Mouse (Mus musculus) midbrain, embryonic 12.5 days (tissue): ENCODE data around the gene Slc39a13. TPM values are rescaled to one million over a fixed set of nuclear protein-coding genes. Genes with fewer than 3 reads are reported as not detected.

Source experiments
- ATAC-seq: fragments of 200-750 bp; cut with Nextera tagmentation; 2 replicates; pipeline ENCODE4 v1.8.0; 2017; ENCODE audit warnings: low read depth, moderate TSS enrichment, moderate library complexity; ENCODE audit not compliant: low FRiP score
- H3K27ac ChIP-seq: fragments of 300-500 bp; sonication (generic); replicated peaks from 2 replicates; pipeline ENCODE4 v1.5.1; 2016; ENCODE audit warnings: mild to moderate bottlenecking
- H3K27me3 ChIP-seq: fragments of 300-500 bp; sonication (generic); 2 replicates; pipeline ENCODE4 v1.6.1; 2016; ENCODE audit warnings: mild to moderate bottlenecking
- H3K36me3 ChIP-seq: fragments of 300-500 bp; sonication (generic); 2 replicates; pipeline ENCODE4 v1.6.1; 2016
- H3K4me1 ChIP-seq: fragments of 300-500 bp; sonication (generic); 2 replicates; pipeline ENCODE4 v1.6.1; 2016
- H3K4me2 ChIP-seq: fragments of 300-500 bp; sonication (generic); replicated peaks from 2 replicates; pipeline ENCODE4 v1.6.1; 2016; ENCODE audit warnings: mild to moderate bottlenecking, moderate library complexity
- H3K4me3 ChIP-seq: fragments of 300-500 bp; sonication (generic); 2 replicates; pipeline ENCODE4 v1.5.1; 2016; ENCODE audit warnings: mild to moderate bottlenecking
- H3K9ac ChIP-seq: fragments of 300-500 bp; sonication (generic); replicated peaks from 2 replicates; pipeline ENCODE4 v1.6.1; 2016; ENCODE audit warnings: mild to moderate bottlenecking, moderate library complexity
- H3K9me3 ChIP-seq: fragments of 300-500 bp; sonication (generic); 2 replicates; pipeline ENCODE4 v1.6.1; 2016; ENCODE audit warnings: mild to moderate bottlenecking
- WGBS: fragments of 180-500 bp; shearing (Covaris S2); methylation state at CpG from one replicate; pipeline ENCODE4 v1.1.7; 2016; 5-methylcytosine and 5-hydroxymethylcytosine counted together
- polyA plus RNA-seq: library from polyadenylated mRNA; unstranded; fragments of >200 nt; fragmentation: Nextera tagmentation; extraction: Ambion mirVana; gene quantifications from 2 replicates; pipeline ENCODE4 v1.2.1, GENCODE M21; 2016

Slc39a13 gene
- polyA plus RNA-seq, 1 experiment from 2014 or later = 30.8 TPM

DNA sequence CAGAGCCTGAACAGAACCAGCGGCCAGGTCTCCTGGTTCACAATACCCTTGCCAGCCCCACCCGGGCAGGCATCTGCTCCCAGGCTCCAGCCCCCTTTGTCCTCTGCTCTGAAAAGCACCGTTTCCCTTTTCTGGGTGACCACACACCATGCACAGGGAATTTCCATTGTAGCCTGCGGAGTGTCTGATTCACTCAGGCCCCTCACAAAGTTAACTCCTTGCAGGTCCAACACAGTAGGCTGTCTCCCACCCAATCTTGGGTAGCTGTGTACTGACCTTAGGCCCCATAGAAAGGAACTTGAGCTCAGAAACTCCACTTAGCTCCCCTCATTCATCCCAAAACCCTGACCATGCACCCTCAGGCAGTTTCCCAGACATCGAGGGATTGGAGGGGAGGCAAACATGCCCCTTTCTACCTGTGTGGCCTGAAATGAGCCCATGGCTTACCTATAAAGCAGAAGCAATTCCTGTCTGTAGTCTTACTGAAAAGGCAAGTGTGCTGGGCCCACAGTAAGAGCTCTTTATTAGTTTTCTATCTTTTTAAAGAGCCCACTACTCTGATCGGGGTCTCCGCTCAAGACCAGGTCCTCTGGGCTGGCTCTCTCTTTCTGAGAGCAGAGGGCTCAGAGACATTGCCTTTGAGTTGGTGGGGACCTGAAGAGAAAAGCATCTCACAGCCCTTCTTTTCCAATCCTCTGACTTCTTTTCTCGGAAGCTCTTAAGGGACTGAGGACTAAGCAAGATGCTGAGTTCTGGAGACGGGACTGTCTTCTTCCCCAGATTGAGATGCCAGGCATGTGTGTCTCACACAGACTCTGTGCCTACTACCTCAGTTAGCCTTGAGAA is 16.4 kb upstream of the Slc39a13 start:
- Histone ChIP-seq H3K27ac (no peak overlapping the region), H3K9me3 (no peaks in the 10 kb centered on the region), H3K4me2 (no peak overlapping the region), H3K4me3 (no peak overlapping the region), H3K36me3 (no peaks in the 10 kb centered on the region), H3K9ac (0 out of 2 replicates have a peak overlapping the region, but pooled peaks have one; percentile 11), H3K27me3 (0 out of 2 replicates have a peak, but pooled peaks cover 5% of the 10 kb centered on the region), H3K4me1 (no peaks in the 10 kb centered on the region)
- 61% methylated on average over 9 of the region's 9 CpGs for WGBS
- ATAC-seq = no peak

DNA sequence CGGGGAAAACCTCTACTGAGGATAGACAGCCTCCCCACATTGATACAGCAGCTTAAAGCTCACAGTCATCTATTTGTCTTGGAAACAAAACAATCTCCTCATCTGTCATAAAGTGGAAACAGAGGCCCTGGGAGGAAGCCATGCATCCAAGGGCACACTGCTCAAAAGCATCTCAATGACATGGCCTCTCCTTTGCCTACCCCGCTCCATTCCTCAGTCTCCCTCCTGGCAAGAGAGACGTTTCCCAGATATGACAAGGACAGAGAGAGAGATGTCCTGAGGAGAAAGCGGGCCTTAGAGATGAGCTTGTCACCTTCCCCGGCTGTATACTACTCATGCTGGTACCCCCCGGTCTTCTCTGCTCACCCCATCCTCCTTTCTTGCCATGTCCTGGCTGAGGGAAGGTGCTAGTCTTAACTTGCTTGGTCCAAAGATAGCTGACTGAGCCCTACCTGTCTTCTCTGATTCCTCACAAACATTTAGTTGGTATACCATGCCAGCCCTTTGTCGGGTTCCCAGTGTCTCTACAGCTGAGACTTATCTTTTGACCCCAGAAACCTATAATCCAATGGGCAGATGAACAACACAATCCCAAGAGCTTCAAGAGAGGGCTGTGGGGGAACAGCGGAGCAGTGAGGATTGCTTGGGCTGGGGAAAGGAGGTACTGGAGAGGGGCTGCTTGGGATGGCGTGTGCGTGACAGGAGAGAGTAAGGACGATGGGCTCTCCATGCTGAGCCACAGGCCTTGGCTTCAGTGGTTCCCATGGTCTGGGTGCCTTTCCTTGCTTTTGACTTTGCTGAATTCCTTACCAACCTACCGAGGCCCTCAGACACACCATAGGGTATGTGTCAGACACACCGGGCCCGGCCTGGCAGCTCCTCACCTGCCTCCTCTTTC is 15.5 kb upstream of the Slc39a13 start:
- Histone ChIP-seq H3K27ac (no peak overlapping the region), H3K4me2 (no peak overlapping the region), H3K27me3 (0 out of 2 replicates have a peak, but pooled peaks cover 5% of the 10 kb centered on the region), H3K4me1 (no peaks in the 10 kb centered on the region), H3K4me3 (no peak overlapping the region), H3K9ac (0 out of 2 replicates have a peak overlapping the region, but pooled peaks have one; percentile 11), H3K36me3 (no peaks in the 10 kb centered on the region), H3K9me3 (no peaks in the 10 kb centered on the region)
- 85% methylated on average over 14 of the region's 14 CpGs for WGBS
- no peak for ATAC-seq

DNA sequence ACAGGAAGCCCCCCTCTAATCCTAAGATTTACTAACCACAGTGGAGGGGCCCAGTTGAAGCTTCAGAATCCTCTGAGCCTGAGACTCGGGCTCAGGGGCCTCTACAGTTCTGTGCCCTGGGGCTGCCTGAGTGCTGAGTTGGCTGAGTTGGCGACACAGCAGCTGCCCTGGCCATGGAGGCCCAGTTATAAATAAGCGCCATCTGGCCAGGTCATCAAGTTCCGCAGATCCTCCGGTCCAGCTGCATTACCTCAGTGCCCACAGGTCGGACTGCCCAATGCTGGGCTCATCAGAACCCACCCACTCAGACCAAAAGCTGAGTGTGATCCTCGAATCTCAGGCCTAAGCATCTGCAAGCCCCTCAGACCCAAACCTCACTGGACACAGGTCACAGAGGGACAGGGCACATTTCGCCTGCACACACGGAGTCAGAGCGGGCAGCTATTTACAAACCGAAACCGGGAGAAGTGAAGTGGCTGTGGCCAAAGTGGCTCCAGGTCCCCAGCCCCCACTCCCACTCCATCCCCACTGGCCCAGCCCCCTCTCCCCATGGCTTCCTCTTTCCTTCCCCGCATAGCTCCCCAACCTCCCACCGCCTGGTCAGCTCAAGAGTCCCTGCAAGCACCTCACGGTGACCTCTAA is 14.1 kb upstream of the Slc39a13 start:
- no peak for ATAC-seq
- H3K27ac ChIP-seq = no peak overlapping the region
- no peak overlapping the region for H3K4me3 ChIP-seq
- H3K4me2 ChIP-seq = no peak overlapping the region
- 0 out of 2 replicates have a peak, but pooled peaks cover 5% of the 10 kb centered on the region for H3K27me3 ChIP-seq
- no peaks in the 10 kb centered on the region for H3K4me1 ChIP-seq
- no peaks in the 10 kb centered on the region for H3K36me3 ChIP-seq
- H3K9me3 ChIP-seq = no peaks in the 10 kb centered on the region
- H3K9ac ChIP-seq = no peak overlapping the region
- 83% methylated on average over 15 of the region's 15 CpGs for WGBS

DNA sequence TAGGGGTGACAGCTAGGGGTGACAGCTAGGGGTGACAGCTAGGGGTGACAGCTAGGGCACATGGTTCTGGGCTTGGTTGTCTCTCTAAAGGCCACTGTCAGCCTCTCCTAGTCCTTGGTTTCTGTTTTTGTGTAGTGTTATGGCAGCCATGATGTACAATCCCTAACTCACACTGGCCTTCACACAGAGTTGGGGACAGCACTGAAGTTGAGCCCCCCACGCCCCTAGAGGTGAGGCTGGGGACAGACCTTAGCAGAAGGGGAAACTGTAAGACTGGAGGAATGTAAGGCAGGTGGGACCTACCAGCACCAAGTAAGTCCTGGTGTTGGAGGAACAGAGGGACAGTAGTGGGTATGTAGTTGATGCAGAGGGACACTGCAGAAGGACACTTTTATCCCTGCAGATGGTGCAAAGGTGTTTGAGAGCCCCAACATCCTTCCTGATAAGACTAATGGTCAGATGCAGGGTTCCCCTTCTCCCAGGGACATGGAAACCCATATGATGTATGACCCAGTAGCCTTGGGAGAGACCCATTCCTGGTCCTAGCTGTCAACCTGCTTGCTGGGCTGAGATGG is 13.2 kb upstream of the Slc39a13 start:
- Histone ChIP-seq H3K4me1 (peaks cover 8% of the 10 kb centered on the region), H3K9ac (no peak overlapping the region), H3K27me3 (peaks cover 5% of the 10 kb centered on the region; the same call in 1 of the 2 replicates), H3K27ac (no peak overlapping the region), H3K4me3 (no peak overlapping the region), H3K4me2 (no peak overlapping the region), H3K9me3 (no peaks in the 10 kb centered on the region), H3K36me3 (no peaks in the 10 kb centered on the region)
- no peak for ATAC-seq
- WGBS = 52% methylated on average over 1 of the region's 1 CpGs

DNA sequence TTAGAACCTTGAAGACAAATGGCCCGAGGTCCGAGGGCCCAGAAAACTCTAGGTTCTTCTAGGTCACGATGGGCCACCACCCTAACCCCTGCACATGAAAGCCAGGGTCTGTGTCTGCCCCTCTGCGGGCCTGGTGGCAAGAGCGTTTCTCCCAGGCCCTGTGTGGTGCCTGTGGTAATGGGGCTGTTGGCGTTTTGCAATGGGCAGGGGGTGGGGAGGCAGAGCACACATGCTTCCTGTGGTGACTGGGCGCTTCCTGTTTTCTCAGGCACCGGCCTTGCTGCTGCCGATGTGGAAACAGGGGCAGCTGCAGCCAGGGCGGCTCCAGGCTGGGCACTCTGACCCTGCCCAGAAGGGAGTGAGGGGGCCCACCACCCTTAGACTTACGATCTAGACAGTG is 12.6 kb upstream of the Slc39a13 start:
- no peak for ATAC-seq
- peaks cover 14% of the 10 kb centered on the region for H3K4me1 ChIP-seq
- H3K9me3 ChIP-seq = no peaks in the 10 kb centered on the region
- no peak overlapping the region for H3K4me2 ChIP-seq
- H3K27me3 ChIP-seq = peaks cover 5% of the 10 kb centered on the region; the same call in 1 of the 2 replicates
- no peak overlapping the region for H3K27ac ChIP-seq
- no peaks in the 10 kb centered on the region for H3K36me3 ChIP-seq
- no peak overlapping the region for H3K4me3 ChIP-seq
- WGBS = 74% methylated on average over 11 of the region's 11 CpGs
- no peak overlapping the region for H3K9ac ChIP-seq

DNA sequence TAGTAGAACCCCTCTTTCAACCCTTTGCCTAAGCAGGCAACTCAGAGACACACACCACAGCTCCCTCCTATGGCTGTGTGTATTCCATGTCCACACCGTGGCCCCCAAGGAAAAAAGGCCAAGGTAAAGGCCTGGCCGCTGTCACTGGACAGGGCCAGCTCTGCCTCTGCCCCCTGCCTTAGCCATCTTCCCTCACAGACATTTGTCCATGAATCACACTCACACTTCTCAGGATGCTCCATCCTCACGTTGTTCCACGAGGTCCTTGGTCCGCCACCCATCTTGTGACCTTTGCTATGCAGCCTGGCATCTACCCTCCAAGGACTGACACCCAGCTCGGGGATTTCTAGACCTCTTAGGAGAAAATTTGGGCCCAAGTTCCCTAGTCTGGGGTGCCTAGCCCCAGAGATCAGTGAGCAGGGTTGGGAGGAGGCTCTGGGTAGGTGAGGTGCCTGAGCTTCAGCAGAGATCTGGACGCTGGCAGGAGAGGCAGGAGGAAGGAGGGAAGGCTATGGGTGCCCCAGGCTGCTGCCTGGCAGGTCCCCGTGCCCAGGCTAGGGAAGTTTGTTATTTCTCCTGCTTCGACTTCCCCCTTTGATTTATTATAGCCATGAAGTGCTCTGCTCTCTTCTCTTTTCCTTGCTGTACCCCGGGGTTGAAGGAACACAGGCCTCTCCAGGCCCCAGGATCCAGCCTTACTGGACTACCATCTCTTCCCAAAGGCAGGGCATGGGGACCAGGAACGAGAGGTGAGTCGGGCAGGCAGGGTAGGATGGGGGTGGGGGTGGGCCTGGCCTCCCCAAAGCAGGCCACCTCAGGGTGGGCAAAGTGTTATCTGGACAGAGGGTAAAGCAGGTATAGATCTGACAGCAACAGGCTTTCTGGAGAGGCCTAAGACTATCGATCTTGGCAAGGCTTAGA is 11.8 kb upstream of the Slc39a13 start, which contains the start of gene Spi1:
Gene Spi1 (plus strand): TSS at position 616 of the 921 bp plus-strand sequence.
- Histone ChIP-seq H3K27ac (no peak within 1 kb of the TSS), H3K9ac (no peak within 1 kb of the TSS), H3K36me3 (no peaks in the 10 kb centered on the region), H3K4me2 (no peak within 1 kb of the TSS), H3K4me3 (no peak within 1 kb of the TSS), H3K4me1 (peaks cover 15% of the 10 kb centered on the region), H3K9me3 (no peaks in the 10 kb centered on the region), H3K27me3 (peaks cover 5% of the 10 kb centered on the region; the same call in 1 of the 2 replicates)
- 88% methylated on average over 13 of the region's 13 CpGs for WGBS
- no peak for ATAC-seq

DNA sequence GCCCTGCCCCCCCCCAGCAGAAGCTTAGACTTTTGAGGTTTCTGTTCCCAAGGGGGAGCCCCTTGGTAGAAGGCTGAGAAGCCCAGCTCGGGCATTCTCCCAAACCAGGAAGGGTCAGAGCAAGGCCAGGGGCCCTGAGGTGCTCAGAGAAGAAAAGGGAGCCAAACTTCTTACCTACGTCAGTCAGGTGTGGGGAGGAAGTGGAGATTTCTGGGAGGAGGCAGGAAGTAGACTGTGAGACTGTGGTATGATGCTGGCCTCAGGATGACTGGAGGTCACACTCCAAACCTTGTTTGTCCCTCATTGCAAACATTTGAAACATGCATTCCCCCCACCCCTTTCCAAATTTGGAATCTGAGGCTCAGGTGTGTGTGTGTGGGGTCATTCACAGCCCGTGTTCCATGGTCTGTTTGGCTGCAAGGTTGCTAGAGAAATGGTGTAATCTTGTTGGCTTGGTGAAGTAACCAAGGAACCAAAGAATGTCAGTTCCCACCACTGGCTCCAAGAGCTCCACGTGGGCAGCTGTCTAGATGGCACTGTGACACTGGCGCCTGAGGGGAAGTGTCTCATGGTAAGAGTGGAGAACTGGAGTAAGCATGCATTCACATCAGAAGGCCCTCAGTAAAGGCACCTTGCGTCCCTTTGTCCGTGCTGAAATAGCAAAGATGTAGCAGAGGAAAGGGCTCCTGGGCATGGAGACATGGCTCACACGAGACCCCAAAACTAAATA is 10.7 kb upstream of the Slc39a13 start:
- H3K36me3 ChIP-seq = no peaks in the 10 kb centered on the region
- H3K4me2 ChIP-seq = no peak overlapping the region
- H3K9ac ChIP-seq = no peak overlapping the region
- H3K9me3 ChIP-seq = no peaks in the 10 kb centered on the region
- no peak overlapping the region for H3K27ac ChIP-seq
- no peaks in the 10 kb centered on the region; the same call in 1 of the 2 replicates for H3K27me3 ChIP-seq
- peaks cover 15% of the 10 kb centered on the region for H3K4me1 ChIP-seq
- 85% methylated on average over 8 of the region's 8 CpGs for WGBS
- no peak for ATAC-seq
- no peak overlapping the region for H3K4me3 ChIP-seq

DNA sequence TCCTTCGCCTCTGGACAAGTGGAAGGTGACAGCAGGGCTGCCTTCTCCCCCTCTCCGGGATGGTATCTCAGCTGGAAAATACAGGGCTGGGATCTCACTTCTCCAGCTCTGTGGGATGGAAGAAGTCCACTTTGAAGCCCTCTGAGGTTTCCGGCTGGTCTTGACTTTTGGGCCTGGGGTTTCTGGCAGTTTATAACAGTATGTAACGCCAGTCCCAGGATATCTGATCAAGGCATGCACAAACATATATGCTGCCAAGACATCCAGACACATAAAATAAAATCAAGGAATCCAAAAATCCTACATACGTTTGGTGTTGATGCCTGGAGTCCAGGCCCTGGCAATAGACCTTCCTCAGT is 8.8 kb upstream of the Slc39a13 start:
- 29% methylated on average over 5 of the region's 5 CpGs for WGBS
- no peaks in the 10 kb centered on the region for H3K9me3 ChIP-seq
- H3K36me3 ChIP-seq = no peaks in the 10 kb centered on the region
- ATAC-seq = no peak
- peak overlapping the region; percentile 65 for H3K9ac ChIP-seq
- peak overlapping the region; percentile 90 for H3K4me2 ChIP-seq
- peak overlapping the region; percentile 44; the same call in 1 of the 2 replicates for H3K27ac ChIP-seq
- no peaks in the 10 kb centered on the region; the same call in 1 of the 2 replicates for H3K27me3 ChIP-seq
- H3K4me3 ChIP-seq = peak overlapping the region; percentile 50
- H3K4me1 ChIP-seq = peaks cover 15% of the 10 kb centered on the region

DNA sequence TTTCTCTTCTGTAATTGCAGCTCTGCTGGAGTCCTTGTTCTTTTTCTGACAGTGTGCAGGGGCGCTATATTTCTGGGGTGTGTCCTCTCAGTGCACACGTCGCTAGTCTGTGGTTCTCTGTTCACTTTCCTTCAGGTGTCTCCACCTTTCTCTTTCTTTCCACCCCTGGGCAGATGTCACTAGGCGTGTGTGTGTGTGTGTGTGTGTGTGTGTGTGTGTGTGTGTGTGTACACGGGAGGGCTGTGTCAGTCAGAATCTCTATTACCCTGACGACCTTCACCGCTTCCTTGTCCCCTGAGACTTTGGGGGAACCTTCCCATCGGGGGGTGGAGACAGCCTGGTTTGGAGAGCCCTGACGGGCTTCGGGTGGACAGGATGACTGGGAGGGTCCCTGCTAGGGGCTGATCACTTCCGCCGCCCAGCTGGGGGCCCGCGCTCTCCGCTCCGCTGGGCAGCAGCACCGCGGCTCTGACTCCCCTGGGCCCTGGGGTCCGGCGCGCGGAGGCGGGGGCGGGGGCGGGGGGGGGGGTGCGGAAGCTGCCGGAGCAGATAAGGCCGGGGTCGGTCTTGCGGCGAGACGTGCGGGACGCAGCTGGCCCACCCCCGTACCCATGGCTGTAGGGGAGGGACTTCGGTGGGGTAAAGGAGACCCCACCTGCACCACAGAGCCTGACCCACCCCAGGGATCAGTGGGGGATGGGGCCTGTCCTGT is 8.3 kb upstream of the Slc39a13 start:
- peak; percentile 84 for ATAC-seq
- no peaks in the 10 kb centered on the region for H3K9me3 ChIP-seq
- peaks cover 15% of the 10 kb centered on the region for H3K4me1 ChIP-seq
- H3K4me3 ChIP-seq = peak overlapping the region; percentile 50
- peak overlapping the region; percentile 65 for H3K9ac ChIP-seq
- H3K27me3 ChIP-seq = no peaks in the 10 kb centered on the region; the same call in 1 of the 2 replicates
- no peaks in the 10 kb centered on the region for H3K36me3 ChIP-seq
- 2% methylated on average over 18 of the region's 36 CpGs for WGBS
- H3K27ac ChIP-seq = peak overlapping the region; percentile 44; the same call in 1 of the 2 replicates
- peak overlapping the region; percentile 90 for H3K4me2 ChIP-seq
